In the genomic region with DNA sequence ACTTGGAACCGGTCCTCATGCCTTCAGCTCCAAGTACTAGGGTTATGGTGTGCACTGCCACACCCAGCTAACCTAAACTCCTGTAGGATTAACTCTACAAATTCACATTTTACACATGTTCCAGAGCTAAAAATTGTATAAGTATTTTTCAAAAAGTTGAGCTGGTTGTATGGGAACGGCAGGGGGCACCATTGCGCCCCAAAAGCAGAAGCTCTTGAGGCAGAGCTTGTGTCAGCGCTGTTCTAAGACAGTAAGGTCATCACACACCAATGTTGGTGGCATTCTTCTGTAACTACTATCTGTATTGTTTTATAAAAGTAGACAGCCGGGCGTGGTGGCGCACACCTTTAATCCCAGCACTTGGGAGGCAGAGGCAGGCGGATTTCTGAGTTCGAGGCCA, we compare ENCODE assay signal across 9 mouse cellular contexts. TPM values are rescaled to one million over a fixed set of nuclear protein-coding genes. Genes with fewer than 3 reads are reported as not detected.
DNase-seq lines count a peak whose midpoint lies in the region; ATAC-seq and TF ChIP-seq lines count a peak whose summit lies in the region.
"Had no signal": no experiment of that assay in that cellular context is flagged by ENCODE, and none has a peak within 500 bp of the region (broad histone marks: within the 10 kb centered on the region; RNA-seq: fewer than 3 reads in every experiment).

No protein-coding gene starts in this region.

- no peaks in the 10 kb centered on the region for H3K27me3 ChIP-seq in heart, postnatal 0 days (ENCODE audit: control insufficient read depth, insufficient read depth, low read length)
- no peaks in the 10 kb centered on the region for H3K27me3 ChIP-seq in embryonic facial prominence, embryonic 14.5 days (replicated peaks; ENCODE audit: control insufficient read depth, insufficient read depth, low read length)
- H3K27me3 ChIP-seq: limb, embryonic 13.5 days had no signal

- no peaks in the 10 kb centered on the region for H3K36me3 ChIP-seq in heart, postnatal 0 days (replicated peaks; ENCODE audit: control insufficient read depth, insufficient read depth, low read length)
- H3K36me3 ChIP-seq in ES-E14 (ENCODE audit: control insufficient read depth, insufficient read depth, low read length, poor library complexity, severe bottlenecking): 0 out of 2 replicates have a peak, but pooled peaks cover 3% of the 10 kb centered on the region
- peaks cover 24% of the 10 kb centered on the region for H3K36me3 ChIP-seq in embryonic facial prominence, embryonic 14.5 days (ENCODE audit: control insufficient read depth, insufficient read depth, low read length)

- TF ChIP-seq CTCF in heart, postnatal 0 days (IDR thresholded peaks at IDR 0.05; ENCODE audit: low read depth): peak; percentile 44

- H3K4me3 ChIP-seq in heart, postnatal 0 days (ENCODE audit: low read depth, low read length): no peak overlapping the region
- H3K4me3 ChIP-seq in ES-E14 (ENCODE audit: insufficient read depth in 1 of 2, low read depth in 1 of 2, low read length in 2 of 2, poor library complexity in 1 of 2, severe bottlenecking in 1 of 2): no peak overlapping the region
- no peak overlapping the region for H3K4me3 ChIP-seq in embryonic facial prominence, embryonic 14.5 days (ENCODE audit: low read depth, low read length)
- H3K4me3 ChIP-seq: limb, embryonic 13.5 days had no signal

- ATAC-seq in heart, postnatal 0 days (ENCODE audit: insufficient read depth, low read depth): no peak
- ATAC-seq in embryonic facial prominence, embryonic 14.5 days (ENCODE audit: low read depth): no peak

- DNase-seq in heart, postnatal 0 days (ENCODE audit: low spot score): no peak
- DNase-seq in heart, postnatal 10 days: no peak
- DNase-seq in 3134 (ENCODE audit: extremely low read depth, insufficient read length, low spot score) (peak; percentile 36), ES-E14 (ENCODE audit: low read depth, low spot score) (peak; percentile 21)
- DNase-seq in embryonic facial prominence, embryonic 14.5 days (ENCODE audit: low spot score): peak; percentile 18
- peak; percentile 58 for DNase-seq in thymus, postnatal 0 days (ENCODE audit: low spot score)
- DNase-seq in left cerebral cortex, postnatal 36 days (ENCODE audit: low spot score in 2 of 2): no peak
- DNase-seq in yolk sac, embryonic 10.5 days (ENCODE audit: low spot score): no peak

- no peaks in the 10 kb centered on the region for H3K9me3 ChIP-seq in heart, postnatal 0 days (replicated peaks; ENCODE audit: control insufficient read depth, low read length)
- no peaks in the 10 kb centered on the region for H3K9me3 ChIP-seq in ES-E14 (ENCODE audit: control insufficient read depth, insufficient read depth, low read depth, low read length)
- H3K9me3 ChIP-seq in embryonic facial prominence, embryonic 14.5 days (ENCODE audit: control insufficient read depth, low read length): no peaks in the 10 kb centered on the region

- no peak overlapping the region for H3K27ac ChIP-seq in heart, postnatal 0 days (ENCODE audit: low read depth)
- H3K27ac ChIP-seq in ES-E14 (ENCODE audit: insufficient read depth, low read depth, low read length, poor library complexity, severe bottlenecking): no peak overlapping the region
- H3K27ac ChIP-seq in embryonic facial prominence, embryonic 14.5 days (replicated peaks; ENCODE audit: low read depth, low read length): no peak overlapping the region
- H3K27ac ChIP-seq: limb, embryonic 13.5 days had no signal

- H3K9ac ChIP-seq in heart, postnatal 0 days (replicated peaks; ENCODE audit: low read depth, low read length): no peak overlapping the region
- H3K9ac ChIP-seq in ES-E14 (ENCODE audit: insufficient read depth, low read depth, low read length, poor library complexity, severe bottlenecking): no peak overlapping the region
- H3K9ac ChIP-seq in embryonic facial prominence, embryonic 14.5 days (ENCODE audit: low read depth, low read length): no peak overlapping the region
- H3K9ac ChIP-seq: limb, embryonic 13.5 days had no signal

- WGBS in heart, postnatal 0 days: 79% methylated on average over 9 of the region's 9 CpGs
- WGBS in embryonic facial prominence, embryonic 14.5 days: 80% methylated on average over 8 of the region's 9 CpGs

- no peak for TF ChIP-seq EP300 in heart, postnatal 0 days (IDR thresholded peaks at IDR 0.05; ENCODE audit: low read depth)

- H3K4me1 ChIP-seq in heart, postnatal 0 days (ENCODE audit: control insufficient read depth, insufficient read depth): no peaks in the 10 kb centered on the region
- no peaks in the 10 kb centered on the region for H3K4me1 ChIP-seq in ES-E14 (ENCODE audit: control insufficient read depth in 2 of 2, insufficient read depth in 2 of 2, low read length in 2 of 2, poor library complexity in 1 of 2)
- H3K4me1 ChIP-seq in embryonic facial prominence, embryonic 14.5 days (ENCODE audit: control insufficient read depth, insufficient read depth, low read length): no peaks in the 10 kb centered on the region
- H3K4me1 ChIP-seq: limb, embryonic 13.5 days had no signal

- intact Hi-C loops in heart, postnatal 10 days (cut with DNase I): loop anchor here (1.0 kb wide), 1 partner anchor 225 kb away; no protein-coding TSS in a partner anchor
- intact Hi-C loops in left cerebral cortex, postnatal 36 days (cut with DNase I): no loop called here

- H3K4me2 ChIP-seq in heart, postnatal 0 days (ENCODE audit: low read depth, low read length): no peak overlapping the region
- H3K4me2 ChIP-seq in embryonic facial prominence, embryonic 14.5 days (ENCODE audit: low read depth, low read length): no peak overlapping the region
- H3K4me2 ChIP-seq: limb, embryonic 13.5 days had no signal

- in situ Hi-C loops in ES-E14 (cut with MboI; ENCODE audit: low sequenced_read_pairs in 2 of 2, unreplicated experiment in 2 of 2): no loop called here

TF ChIP-seq in ES-E14, 5 proteins besides CTCF, POLR2A, EP300 and RAD21:
- TF ChIP-seq ZC3H11A (IDR thresholded peaks at IDR 0.05; ENCODE audit: borderline replicate concordance, low read depth, low read length) (peak; percentile 34; the same call in 1 of the 2 replicates), ZNF384 (IDR thresholded peaks at IDR 0.05; ENCODE audit: low read depth, low read length) (no peak), MAFK (IDR thresholded peaks at IDR 0.05; ENCODE audit: insufficient read depth, low read depth, low read length) (no peak)

RNA-seq across cellular contexts. Expression of a gene that starts 13.3 kb away (rescaled TPM):
- 1.7 and 3.1 TPM in 2 replicates for total RNA-seq in heart, postnatal 0 days (2014; rRNA removed; ENCODE audit: low replicate concordance)
- 5.1 TPM in 2 replicates for polyA plus RNA-seq in heart, postnatal 0 days (2015; fragmentation: Nextera tagmentation; extraction: Ambion mirVana)
- total RNA-seq in heart, postnatal 10 days (2021): 1 to 10 TPM; 2.8 to 3.5 TPM
- total RNA-seq in ES-E14 (2012; rRNA removed): 5.8 and 7.3 TPM in 2 replicates
- 14.2 and 15.3 TPM in 2 replicates for polyA plus RNA-seq in embryonic facial prominence, embryonic 14.5 days (2014; fragmentation: Nextera tagmentation; extraction: Ambion mirVana)
- polyA plus RNA-seq in thymus, postnatal 0 days (2015; fragmentation: Nextera tagmentation; extraction: Ambion mirVana): 17.2 and 18.4 TPM in 2 replicates
- total RNA-seq in left cerebral cortex, postnatal 36 days (2021): 10 to 100 TPM; 42.7 to 44.6 TPM

RNA-seq across cellular contexts. Expression of a gene that starts 48.6 kb away (rescaled TPM):
- 17.4 and 18.4 TPM in 2 replicates for total RNA-seq in heart, postnatal 0 days (2014; rRNA removed; ENCODE audit: low replicate concordance)
- 10.1 and 11.1 TPM in 2 replicates for polyA plus RNA-seq in heart, postnatal 0 days (2015; fragmentation: Nextera tagmentation; extraction: Ambion mirVana)
- 10 to 100 TPM; 11.3 to 12.6 TPM for total RNA-seq in heart, postnatal 10 days (2021)
- 65.7 and 91.3 TPM in 2 replicates for total RNA-seq in ES-E14 (2012; rRNA removed)
- 50.9 and 51.7 TPM in 2 replicates for polyA plus RNA-seq in embryonic facial prominence, embryonic 14.5 days (2014; fragmentation: Nextera tagmentation; extraction: Ambion mirVana)
- 19.1 and 20.6 TPM in 2 replicates for polyA plus RNA-seq in thymus, postnatal 0 days (2015; fragmentation: Nextera tagmentation; extraction: Ambion mirVana)
- 10 to 100 TPM; 14.8 to 16.2 TPM for total RNA-seq in left cerebral cortex, postnatal 36 days (2021)

Comparison
In these comparisons a context has a peak if more than half of its experiments do, and no peak if none do; other contexts are left out.
1. DNase-seq: peak in 3134 (single experiment), ES-E14 (single experiment), embryonic facial prominence, embryonic 14.5 days (single experiment) and thymus, postnatal 0 days (single experiment); none in heart, postnatal 0 days (single experiment), heart, postnatal 10 days (0 of 2), left cerebral cortex, postnatal 36 days (0 of 2) and yolk sac, embryonic 10.5 days (single experiment).